Mouse (Mus musculus): ENCODE measurements around the gene A830018L16Rik.

DNA sequence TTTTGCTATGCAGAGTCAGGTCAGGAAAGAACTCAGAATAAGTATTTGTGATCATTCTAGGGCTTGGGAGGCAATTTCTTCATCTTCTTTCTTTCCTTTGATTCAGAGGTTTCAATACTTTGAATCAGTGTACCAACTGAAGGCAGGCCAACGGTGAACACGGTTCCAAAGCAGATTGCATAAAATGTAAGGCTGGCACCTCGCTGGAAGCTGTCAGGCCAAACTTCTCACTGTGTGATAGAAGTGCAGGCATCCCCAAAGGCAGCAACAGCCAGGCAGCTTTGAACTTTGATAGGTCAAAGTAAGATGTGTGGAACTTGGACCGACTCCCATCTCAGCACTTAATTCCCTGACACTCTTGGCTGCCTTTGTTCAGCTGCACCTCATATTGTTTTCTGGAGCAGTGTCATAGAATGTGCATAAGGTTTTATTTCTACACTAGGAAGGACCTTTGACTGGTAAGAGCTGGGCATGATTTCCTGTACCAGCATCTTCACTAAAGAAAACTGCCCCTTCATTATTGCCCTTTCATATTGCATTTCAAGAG is 568.8 kb downstream of the A830018L16Rik start:
- TF ChIP-seq CTCF (IDR thresholded peaks at IDR 0.05; ENCODE audit: low read depth, low read length) = no peak
- TF ChIP-seq POLR2A (IDR thresholded peaks at IDR 0.05; ENCODE audit: insufficient read depth, low read length) = no peak

Measured in ES-Bruce4 (cell line).